9 mouse cellular contexts compared by ENCODE assay signal in genomic region chr17:71551350-71551749, GRCm38 (mm10). TPM values are rescaled to one million over a fixed set of nuclear protein-coding genes. Genes with fewer than 3 reads are reported as not detected.
DNase-seq lines count a peak whose midpoint lies in the region; ATAC-seq and TF ChIP-seq lines count a peak whose summit lies in the region.
"Had no signal": no experiment of that assay in that cellular context is flagged by ENCODE, and none has a peak within 500 bp of the region (broad histone marks: within the 10 kb centered on the region; RNA-seq: fewer than 3 reads in every experiment).

No protein-coding gene starts in this region.

- no peak for DNase-seq in kidney, postnatal 4 days
- no peak for DNase-seq in midbrain, embryonic 14.5 days
- no peak for DNase-seq in layer of hippocampus, adult 8-10 months (ENCODE audit: low spot score in 2 of 2)
- no peak for DNase-seq in cerebellum, postnatal 14 days
- DNase-seq in urinary bladder, adult 2 months (ENCODE audit: low spot score): no peak

- H3K4me3 ChIP-seq in kidney, embryonic 14.5 days (ENCODE audit: low read length): peak overlapping the region; percentile 74
- H3K4me3 ChIP-seq in bone marrow macrophage, adult 2 months (ENCODE audit: insufficient read depth, low read length): peak overlapping the region; percentile 69
- peak overlapping the region; percentile 79 for H3K4me3 ChIP-seq in hindbrain, embryonic 13.5 days
- H3K4me3 ChIP-seq in midbrain, embryonic 14.5 days (replicated peaks; ENCODE audit: low read depth, low read length): peak overlapping the region; percentile 83

- no peaks in the 10 kb centered on the region for H3K36me3 ChIP-seq in kidney, embryonic 14.5 days (ENCODE audit: control insufficient read depth, insufficient read depth, low read length)
- no peaks in the 10 kb centered on the region for H3K36me3 ChIP-seq in hindbrain, embryonic 13.5 days
- H3K36me3 ChIP-seq in midbrain, embryonic 14.5 days (ENCODE audit: control insufficient read depth, insufficient read depth, low read length): no peaks in the 10 kb centered on the region

- no peak for TF ChIP-seq CTCF in bone marrow macrophage, adult 2 months (IDR thresholded peaks at IDR 0.05; ENCODE audit: low read depth, low read length)

- TF ChIP-seq POLR2A in bone marrow macrophage, adult 2 months (IDR thresholded peaks at IDR 0.05; ENCODE audit: borderline replicate concordance, low read depth, low read length): no peak

- no peak for ATAC-seq in kidney, embryonic 14.5 days (ENCODE audit: low FRiP score, low TSS enrichment)
- ATAC-seq in hindbrain, embryonic 13.5 days (ENCODE audit: low FRiP score): peak; percentile 43
- ATAC-seq in midbrain, embryonic 14.5 days (ENCODE audit: low FRiP score, low TSS enrichment): no peak

- H3K9me3 ChIP-seq in kidney, embryonic 14.5 days (ENCODE audit: control insufficient read depth, low read length): no peaks in the 10 kb centered on the region
- no peaks in the 10 kb centered on the region for H3K9me3 ChIP-seq in hindbrain, embryonic 13.5 days
- no peaks in the 10 kb centered on the region for H3K9me3 ChIP-seq in midbrain, embryonic 14.5 days (ENCODE audit: control insufficient read depth, low read length)

- H3K9ac ChIP-seq in kidney, embryonic 14.5 days (ENCODE audit: low read depth, low read length): peak overlapping the region; percentile 67
- peak overlapping the region; percentile 84 for H3K9ac ChIP-seq in hindbrain, embryonic 13.5 days
- H3K9ac ChIP-seq in midbrain, embryonic 14.5 days (replicated peaks; ENCODE audit: low read length): peak overlapping the region; percentile 80

- H3K4me2 ChIP-seq in kidney, embryonic 14.5 days (replicated peaks; ENCODE audit: low read depth, low read length): peak overlapping the region; percentile 100
- peak overlapping the region; percentile 94 for H3K4me2 ChIP-seq in hindbrain, embryonic 13.5 days
- H3K4me2 ChIP-seq in midbrain, embryonic 14.5 days (ENCODE audit: low read length): peak overlapping the region; percentile 96

- WGBS in kidney, embryonic 14.5 days: 7% methylated on average over 6 of the region's 6 CpGs
- WGBS in hindbrain, embryonic 13.5 days: 7% methylated on average over 6 of the region's 6 CpGs
- 5% methylated on average over 6 of the region's 6 CpGs for WGBS in midbrain, embryonic 14.5 days

- H3K27ac ChIP-seq in kidney, embryonic 14.5 days (ENCODE audit: low read depth, low read length): no peak overlapping the region
- no peak overlapping the region for H3K27ac ChIP-seq in bone marrow macrophage, adult 2 months (ENCODE audit: insufficient read depth, low read depth, low read length)
- peak overlapping the region; percentile 71 for H3K27ac ChIP-seq in hindbrain, embryonic 13.5 days
- 0 out of 2 replicates have a peak overlapping the region, but pooled peaks have one; percentile 57 for H3K27ac ChIP-seq in midbrain, embryonic 14.5 days (replicated peaks; ENCODE audit: low read depth, low read length)

- peaks cover 21% of the 10 kb centered on the region for H3K27me3 ChIP-seq in kidney, embryonic 14.5 days (ENCODE audit: control insufficient read depth, insufficient read depth, low read length)
- peaks cover 43% of the 10 kb centered on the region for H3K27me3 ChIP-seq in hindbrain, embryonic 13.5 days
- peaks cover 14% of the 10 kb centered on the region for H3K27me3 ChIP-seq in midbrain, embryonic 14.5 days (ENCODE audit: control insufficient read depth, insufficient read depth, low read length)

- H3K4me1 ChIP-seq in kidney, embryonic 14.5 days (ENCODE audit: control insufficient read depth, insufficient read depth, low read length): 0 out of 2 replicates have a peak, but pooled peaks cover 4% of the 10 kb centered on the region
- no peaks in the 10 kb centered on the region for H3K4me1 ChIP-seq in bone marrow macrophage, adult 2 months (ENCODE audit: control insufficient read depth, insufficient read depth, low read length)
- peaks cover 13% of the 10 kb centered on the region for H3K4me1 ChIP-seq in hindbrain, embryonic 13.5 days (replicated peaks)
- H3K4me1 ChIP-seq in midbrain, embryonic 14.5 days (ENCODE audit: control insufficient read depth, insufficient read depth, low read length): no peaks in the 10 kb centered on the region

RNA-seq across cellular contexts. Expression of gene Spdya, which starts 0.5 kb away (rescaled TPM):
- 0.66 and 1.5 TPM in 2 replicates for polyA plus RNA-seq in kidney, embryonic 14.5 days (2014; fragmentation: Nextera tagmentation; extraction: Ambion mirVana)
- polyA plus RNA-seq in bone marrow macrophage, adult 2 months (2012; ENCODE audit: insufficient read depth, insufficient read length, missing spikeins): not detected in 2 replicates
- polyA plus RNA-seq in hindbrain, embryonic 13.5 days (2015; fragmentation: Nextera tagmentation; extraction: Ambion mirVana): 0.65 and 1.1 TPM in 2 replicates
- 1.8 and 1.9 TPM in 2 replicates for polyA plus RNA-seq in midbrain, embryonic 14.5 days (2014; fragmentation: Nextera tagmentation; extraction: Ambion mirVana)
- total RNA-seq in layer of hippocampus, adult 8-10 months (2022): 1 to 10 TPM; 1.1 to 2.4 (median 2.1) TPM
- polyA plus RNA-seq in urinary bladder, adult 2 months (2012; rRNA removed): 0.35 and 0.76 TPM in 2 replicates
- total RNA-seq: neutrophil, adult 5-6 weeks had no signal

RNA-seq across cellular contexts. Expression of gene Ndc80, which starts 24.7 kb away (rescaled TPM):
- polyA plus RNA-seq in kidney, embryonic 14.5 days (2014; fragmentation: Nextera tagmentation; extraction: Ambion mirVana): 56.6 and 57.1 TPM in 2 replicates
- 34.5 and 37.8 TPM in 2 replicates for polyA plus RNA-seq in bone marrow macrophage, adult 2 months (2012; ENCODE audit: insufficient read depth, insufficient read length, missing spikeins)
- polyA plus RNA-seq in hindbrain, embryonic 13.5 days (2015; fragmentation: Nextera tagmentation; extraction: Ambion mirVana): 10.3 and 11.5 TPM in 2 replicates
- polyA plus RNA-seq in midbrain, embryonic 14.5 days (2014; fragmentation: Nextera tagmentation; extraction: Ambion mirVana): 4.6 and 9.6 TPM in 2 replicates
- under 1 TPM; 0.37 to 0.73 (median 0.64) TPM for total RNA-seq in layer of hippocampus, adult 8-10 months (2022)
- 0.96 and 1.1 TPM in 2 replicates for polyA plus RNA-seq in urinary bladder, adult 2 months (2012; rRNA removed)

Comparison
In these comparisons a context has a peak if more than half of its experiments do, and no peak if none do; other contexts are left out.
1. H3K27ac ChIP-seq: peak in hindbrain, embryonic 13.5 days (single experiment) and midbrain, embryonic 14.5 days (single experiment); none in kidney, embryonic 14.5 days (single experiment) and bone marrow macrophage, adult 2 months (single experiment).
2. Peak in every context shown above with its lines, with median percentiles within 50 percentile points of each other: H3K4me2 ChIP-seq, H3K4me3 ChIP-seq and H3K9ac ChIP-seq.